Mouse (Mus musculus): ENCODE data around the gene Gkn3.
A peak's percentile ranks its signal among the peaks of the same experiment; 100 is the strongest.

Gkn3 gene

GRCm38 (mm10) chr6:87388877-87389276 lies at the start of gene Gkn3:
Gene Gkn3, minus strand, starts transcription at chr6:87388935.
- DNase-seq (ENCODE audit: low spot score) = no peak

DNA sequence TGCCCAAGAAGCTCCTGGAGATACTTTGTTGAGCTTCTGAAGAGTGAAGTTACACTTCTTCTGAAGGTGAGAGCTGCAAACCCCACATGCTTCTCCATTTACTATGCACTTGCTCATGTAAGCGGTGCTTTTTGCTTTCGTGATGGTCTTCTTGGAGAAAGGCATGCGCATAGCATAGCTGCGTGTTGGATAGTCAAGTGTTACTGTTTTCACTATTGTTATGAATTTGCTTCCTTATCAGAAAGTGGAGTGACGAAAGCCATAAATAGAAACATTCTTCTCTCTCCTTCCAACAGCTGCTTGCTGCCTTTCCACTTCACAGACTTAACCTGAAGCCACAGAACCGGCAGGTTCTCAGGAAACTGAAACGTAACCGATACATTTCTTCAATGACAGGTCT lies 48.0 kb upstream of the Gkn3 start:
- no peak for DNase-seq (ENCODE audit: low spot score)

GRCm38 (mm10) chr6:87435791-87436190 lies 47.1 kb upstream of the Gkn3 start:
- no peak for DNase-seq (ENCODE audit: low spot score)

DNA sequence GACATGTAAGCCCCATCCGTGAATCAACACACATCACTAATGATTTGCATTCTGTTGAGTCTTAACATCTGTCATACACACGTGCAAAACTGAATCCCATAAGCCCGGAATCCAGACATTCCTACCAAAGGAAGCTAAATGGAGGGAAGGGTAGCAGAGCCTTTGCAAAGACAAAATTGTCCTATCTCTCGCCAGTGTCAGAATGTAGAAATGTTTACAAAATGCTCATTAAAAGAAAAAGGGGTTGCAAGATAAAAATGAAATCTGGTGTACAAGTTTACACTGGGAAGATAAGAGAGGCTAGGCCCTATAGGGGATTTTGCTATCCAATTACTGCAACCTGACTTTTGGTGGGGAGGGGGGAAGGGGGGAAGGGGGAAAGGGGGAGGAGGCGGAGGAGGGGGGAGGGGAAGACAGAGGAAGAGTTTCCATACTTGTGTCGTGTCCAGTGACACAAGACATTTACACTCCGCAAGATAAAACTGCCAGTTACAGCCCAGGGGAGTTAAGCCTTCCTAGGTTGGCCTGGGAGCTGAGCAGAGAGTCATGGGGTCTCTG lies 39.8 kb upstream of the Gkn3 start, which contains the start of gene Bmp10:
TSS of gene Bmp10 (plus strand) at position 508 of the 558 bp plus-strand sequence.
- no peak for DNase-seq (ENCODE audit: low spot score)

GRCm38 (mm10) chr6:87427616-87428015 lies 38.9 kb upstream of the Gkn3 start:
- DNase-seq (ENCODE audit: low spot score) = no peak

- DNase-seq (ENCODE audit: low spot score) = no peak
These were observed 38.2 kb upstream of the Gkn3 start for GRCm38 (mm10) chr6:87426954-87427353.

DNA sequence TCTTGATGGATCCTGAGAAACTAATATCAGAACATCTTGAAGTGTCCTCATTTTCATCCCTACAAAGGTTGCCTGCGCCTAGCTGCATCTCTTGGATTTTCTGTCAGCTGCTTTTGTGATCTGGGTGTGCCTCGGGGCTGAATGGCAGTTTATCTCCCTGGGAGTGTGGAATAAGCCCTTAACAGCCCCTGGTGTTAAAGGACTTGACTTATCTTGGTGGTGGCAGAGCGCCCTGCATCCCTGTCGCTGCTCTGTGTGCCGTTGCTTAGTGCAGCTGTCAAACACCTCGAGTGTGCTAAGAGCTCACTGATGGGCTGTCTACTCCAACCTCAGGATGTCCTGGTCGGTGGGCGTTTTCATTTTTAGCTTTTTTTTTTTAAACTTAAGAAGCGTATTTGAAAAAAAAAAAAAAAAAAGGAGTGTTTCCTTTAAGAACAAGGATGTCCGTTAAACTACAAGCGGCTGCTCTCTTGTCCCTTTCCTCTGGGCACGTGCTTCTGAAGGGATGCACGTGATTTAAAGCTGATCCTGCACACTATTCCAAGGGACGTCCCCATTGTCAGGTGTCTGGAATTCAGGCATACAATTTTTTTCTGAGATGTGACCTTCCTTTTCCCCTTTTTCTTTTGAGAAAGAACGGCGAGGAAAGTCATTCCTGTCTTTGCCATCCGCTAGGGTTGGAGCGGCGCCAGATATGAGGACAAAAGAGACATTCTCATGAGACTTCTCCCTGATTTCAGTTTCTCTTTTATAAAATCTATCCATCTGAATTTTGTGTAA lies 35.5 kb upstream of the Gkn3 start:
- no peak for DNase-seq (ENCODE audit: low spot score)

- no peak for DNase-seq (ENCODE audit: low spot score)
These were observed 33.6 kb upstream of the Gkn3 start for GRCm38 (mm10) chr6:87422304-87422703.

DNA sequence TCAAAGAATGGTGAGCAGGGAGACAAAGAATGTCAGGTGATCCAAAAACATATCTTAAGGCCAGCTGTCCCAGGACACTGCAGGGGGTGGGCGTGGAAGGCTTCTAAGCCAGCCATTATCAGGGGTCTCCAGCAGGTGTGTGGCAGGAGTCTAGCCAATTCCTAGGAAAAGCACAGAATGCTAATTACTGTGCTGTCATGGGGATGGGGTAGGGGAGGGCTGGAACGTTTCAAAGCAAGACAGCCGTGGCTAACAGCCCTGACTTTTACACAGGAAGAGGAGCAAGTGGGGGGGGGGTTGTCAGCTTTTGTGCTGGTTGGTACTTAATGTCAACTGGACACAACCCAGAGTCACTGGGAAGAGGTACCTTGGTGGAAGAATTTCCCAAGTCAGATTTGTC lies 23.3 kb upstream of the Gkn3 start:
- no peak for DNase-seq (ENCODE audit: low spot score)

DNA sequence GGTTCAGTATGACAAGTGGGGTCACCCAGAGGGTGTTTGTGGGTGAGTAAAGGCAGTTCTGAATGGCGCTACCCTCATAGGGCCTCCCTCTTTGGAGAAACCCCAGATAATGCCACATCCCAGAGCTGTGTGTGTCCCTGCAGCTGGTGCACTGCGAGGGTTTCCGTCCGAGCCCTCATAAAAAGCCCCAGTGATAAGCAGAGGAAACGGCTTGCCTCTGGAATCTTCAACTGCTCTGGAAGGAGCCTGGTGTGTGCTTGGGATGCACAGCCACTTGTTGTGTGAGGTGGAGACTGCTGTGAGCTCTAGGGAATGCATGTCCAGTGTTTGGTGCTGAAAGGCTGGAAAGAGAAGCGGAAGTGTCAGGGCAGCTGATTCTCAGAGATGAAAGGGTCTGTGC lies 12.7 kb upstream of the Gkn3 start:
- no peak for DNase-seq (ENCODE audit: low spot score)

GRCm38 (mm10) chr6:87399886-87400566 lies 11.3 kb upstream of the Gkn3 start:
- DNase-seq (ENCODE audit: low spot score) = no peak

GRCm38 (mm10) chr6:87399137-87399536 lies 10.4 kb upstream of the Gkn3 start:
- DNase-seq (ENCODE audit: low spot score) = peak; percentile 79

- no peak for DNase-seq (ENCODE audit: low spot score)
These were observed 6.0 kb upstream of the Gkn3 start for GRCm38 (mm10) chr6:87394783-87395182.

DNA sequence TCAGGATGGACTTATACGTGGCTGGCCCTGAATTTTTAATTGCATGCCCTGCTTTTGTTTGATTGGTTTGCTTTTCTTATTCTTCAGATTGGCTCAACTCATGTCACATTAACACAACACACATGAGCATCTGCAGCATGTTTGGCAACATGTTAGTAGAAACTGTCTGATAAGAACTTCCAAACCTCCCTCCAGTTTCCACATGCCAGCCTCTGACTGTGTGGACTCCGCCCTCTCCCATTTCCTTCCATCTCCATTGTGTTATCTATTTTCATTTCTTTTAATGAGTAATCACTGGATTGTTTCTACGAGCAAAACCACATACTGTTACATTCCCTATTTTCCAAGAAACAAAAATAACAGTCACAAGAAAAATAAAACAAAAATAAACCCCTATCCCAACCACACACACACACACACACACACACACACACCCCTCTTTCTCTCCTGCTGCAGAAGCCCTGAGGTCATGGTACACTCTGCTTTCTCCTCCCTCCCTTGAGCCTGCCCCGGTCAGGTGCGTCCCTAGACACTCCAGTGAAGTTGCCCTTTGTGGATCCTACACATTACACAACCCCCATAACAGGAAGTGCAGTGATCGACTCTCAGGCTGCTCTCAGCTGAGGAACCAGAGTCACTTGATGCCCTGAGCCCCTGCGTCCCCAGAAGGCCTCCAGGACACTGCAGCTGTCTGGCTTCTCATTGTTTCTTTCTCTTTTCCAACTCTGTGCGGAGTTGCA lies 4.9 kb upstream of the Gkn3 start:
- DNase-seq (ENCODE audit: low spot score) = no peak

GRCm38 (mm10) chr6:87389455-87389989 lies 787 bp upstream of the Gkn3 start:
- DNase-seq (ENCODE audit: low spot score) = no peak

GRCm38 (mm10) chr6:87386681-87387080 lies 2.1 kb downstream of the Gkn3 start:
- DNase-seq (ENCODE audit: low spot score) = no peak

GRCm38 (mm10) chr6:87386203-87386602 lies 2.5 kb downstream of the Gkn3 start:
- peak; percentile 84 for DNase-seq (ENCODE audit: low spot score)

DNA sequence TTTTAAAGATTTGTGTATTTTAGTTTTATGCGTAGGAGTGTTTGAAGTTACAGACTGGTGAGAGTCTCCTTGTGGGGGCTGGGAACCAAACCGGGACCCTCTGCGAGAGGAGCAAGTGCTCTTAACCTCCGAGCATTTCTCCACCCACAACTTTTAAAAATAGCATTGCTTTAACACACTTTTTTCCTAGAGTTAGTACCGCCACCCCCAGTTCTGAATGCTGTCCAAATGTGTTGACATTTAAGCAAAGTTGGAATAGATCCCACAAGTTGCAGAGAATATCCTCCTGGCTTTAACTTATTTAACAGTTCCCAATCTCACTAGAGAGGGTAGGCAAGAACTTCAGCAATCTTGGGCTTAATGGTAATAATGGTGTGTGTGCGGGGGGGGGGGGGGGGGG lies 4.0 kb downstream of the Gkn3 start:
- DNase-seq (ENCODE audit: low spot score) = no peak

GRCm38 (mm10) chr6:87383926-87384691 lies 4.6 kb downstream of the Gkn3 start:
- DNase-seq (ENCODE audit: low spot score) = no peak

DNA sequence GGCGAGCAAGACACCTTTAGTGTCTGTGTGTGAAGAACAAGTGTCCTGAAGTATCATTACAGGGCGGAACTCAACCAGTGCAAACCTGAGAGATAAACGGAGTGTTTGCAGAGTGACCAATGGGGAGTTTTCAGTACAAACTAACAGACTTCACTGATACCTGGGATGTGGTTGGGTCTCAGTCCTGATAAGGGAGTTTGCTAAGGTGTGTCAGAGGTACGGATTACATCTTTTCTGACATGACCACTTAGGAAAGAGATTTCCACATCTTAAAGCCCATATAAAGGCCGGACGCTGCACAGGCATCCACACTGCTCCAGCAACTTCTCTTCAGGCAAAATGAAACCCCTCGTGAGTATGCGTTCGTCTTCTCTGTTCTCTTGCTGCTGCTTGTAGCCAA lies 15.7 kb downstream of the Gkn3 start, which contains the start of gene Gkn2:
TSS of gene Gkn2 (plus strand) at position 301 of the 400 bp plus-strand sequence.
- DNase-seq (ENCODE audit: low spot score) = no peak

DNA sequence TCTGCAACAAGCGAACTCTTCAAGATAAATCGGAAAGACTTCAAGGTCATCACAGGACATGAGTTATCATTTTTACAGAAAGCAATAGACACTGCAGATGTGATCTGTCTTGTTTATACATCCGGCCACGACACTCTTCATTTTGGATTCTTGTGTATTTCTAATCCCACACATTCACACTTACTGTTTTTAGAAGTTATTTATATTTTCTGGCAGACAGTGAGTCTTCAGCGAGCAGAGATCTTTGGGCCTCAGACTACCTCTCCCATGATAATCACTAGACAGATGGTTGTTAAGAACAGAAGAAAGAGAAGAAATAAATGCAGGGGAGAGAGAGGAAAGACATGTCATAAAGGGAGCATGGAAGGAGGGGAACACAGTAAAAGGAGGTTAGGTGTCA lies 19.5 kb downstream of the Gkn3 start:
- no peak for DNase-seq (ENCODE audit: low spot score)

Measured in MN1 (cell line).